Mouse (Mus musculus): Measurements from ENCODE around the gene Cpne9. TPM values are rescaled to one million over a fixed set of nuclear protein-coding genes. Genes with fewer than 3 reads are reported as not detected.
A peak's percentile ranks its signal among the peaks of the same experiment; 100 is the strongest.

Gene Cpne9
- polyA plus RNA-seq, 1 experiment from 2014 or later = 0.02 TPM

GRCm38 (mm10) chr6:113250786-113251185 is 31.3 kb upstream of the Cpne9 start:
- no peak overlapping the region for H3K27ac ChIP-seq (ENCODE audit: low read depth)
- DNase-seq = no peak
- no peak overlapping the region for H3K9ac ChIP-seq (replicated peaks)
- H3K9me3 ChIP-seq (ENCODE audit: low read length) = no peaks in the 10 kb centered on the region
- H3K27me3 ChIP-seq (ENCODE audit: insufficient read depth, low read length) = no peaks in the 10 kb centered on the region
- no peaks in the 10 kb centered on the region for H3K4me1 ChIP-seq (ENCODE audit: insufficient read depth)
- no peak for TF ChIP-seq EP300 (IDR thresholded peaks at IDR 0.05; ENCODE audit: low read depth)
- TF ChIP-seq CTCF (IDR thresholded peaks at IDR 0.05; ENCODE audit: low read depth) = no peak
- WGBS (ENCODE audit: insufficient replicate concordance) = 70% methylated on average over 5 of the region's 5 CpGs
- no peak overlapping the region for H3K4me2 ChIP-seq (ENCODE audit: low read depth, low read length)
- ATAC-seq = no peak
- no peak overlapping the region for H3K4me3 ChIP-seq (ENCODE audit: low read depth, low read length)
- H3K36me3 ChIP-seq (replicated peaks; ENCODE audit: insufficient read depth, low read length) = peaks cover 47% of the 10 kb centered on the region

DNA sequence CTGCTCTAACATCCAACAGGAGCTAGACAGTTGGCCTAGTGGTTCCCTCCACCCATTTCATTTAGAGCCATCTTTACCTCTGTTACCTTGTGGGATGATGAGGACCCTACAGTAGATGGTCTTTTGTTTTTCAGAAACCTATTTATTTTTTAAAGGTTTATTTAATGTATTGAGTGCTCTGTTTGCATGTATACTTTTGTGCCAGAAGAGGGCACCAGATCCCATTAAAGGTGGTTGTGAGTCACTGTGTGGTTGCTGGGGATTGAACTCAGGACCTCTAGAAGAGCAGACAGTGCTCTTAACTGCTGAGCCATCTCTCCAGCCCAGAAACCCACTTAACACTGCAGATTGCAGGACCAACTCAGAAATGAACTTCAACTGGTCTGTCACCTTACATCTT is 30.2 kb upstream of the Cpne9 start:
- ATAC-seq (no peak), DNase-seq (no peak)
- Histone ChIP-seq H3K4me1 (ENCODE audit: insufficient read depth) (no peaks in the 10 kb centered on the region), H3K9me3 (ENCODE audit: low read length) (no peaks in the 10 kb centered on the region), H3K27ac (ENCODE audit: low read depth) (no peak overlapping the region), H3K9ac (replicated peaks) (no peak overlapping the region), H3K27me3 (ENCODE audit: insufficient read depth, low read length) (no peaks in the 10 kb centered on the region), H3K4me3 (ENCODE audit: low read depth, low read length) (no peak overlapping the region), H3K4me2 (ENCODE audit: low read depth, low read length) (no peak overlapping the region), H3K36me3 (replicated peaks; ENCODE audit: insufficient read depth, low read length) (peaks cover 53% of the 10 kb centered on the region)
- TF ChIP-seq CTCF (IDR thresholded peaks at IDR 0.05; ENCODE audit: low read depth) (peak; percentile 30), EP300 (IDR thresholded peaks at IDR 0.05; ENCODE audit: low read depth) (no peak)

DNA sequence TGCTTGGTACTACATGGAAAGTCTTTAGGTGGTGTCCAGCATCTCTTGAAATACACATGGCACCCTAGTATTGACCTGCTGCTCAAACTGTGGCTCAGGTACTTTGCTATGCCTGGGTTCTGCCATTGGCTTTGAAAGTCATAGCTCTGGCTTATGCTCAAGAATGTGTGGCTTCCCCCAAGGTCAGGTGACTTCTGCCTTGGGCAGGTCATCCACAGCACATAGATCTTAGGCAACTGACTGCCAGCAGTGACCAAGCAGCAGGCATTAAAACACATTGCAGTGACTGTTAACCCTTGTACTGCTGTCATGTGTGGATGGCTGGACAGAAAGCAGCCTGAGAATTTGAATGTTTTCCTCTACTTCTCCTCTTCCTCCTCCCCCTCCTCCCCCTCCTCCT is 27.2 kb upstream of the Cpne9 start:
- no peak for ATAC-seq
- H3K9me3 ChIP-seq (ENCODE audit: low read length) = no peaks in the 10 kb centered on the region
- no peaks in the 10 kb centered on the region for H3K4me1 ChIP-seq (ENCODE audit: insufficient read depth)
- H3K36me3 ChIP-seq (replicated peaks; ENCODE audit: insufficient read depth, low read length) = peaks cover 73% of the 10 kb centered on the region
- H3K27ac ChIP-seq (ENCODE audit: low read depth) = no peak overlapping the region
- H3K4me3 ChIP-seq (ENCODE audit: low read depth, low read length) = no peak overlapping the region
- TF ChIP-seq CTCF (IDR thresholded peaks at IDR 0.05; ENCODE audit: low read depth) (no peak), EP300 (IDR thresholded peaks at IDR 0.05; ENCODE audit: low read depth) (no peak)
- no peak overlapping the region for H3K9ac ChIP-seq (replicated peaks)
- DNase-seq = no peak
- no peak overlapping the region for H3K4me2 ChIP-seq (ENCODE audit: low read depth, low read length)
- H3K27me3 ChIP-seq (ENCODE audit: insufficient read depth, low read length) = no peaks in the 10 kb centered on the region

- ATAC-seq = peak; percentile 15; the same call in 1 of the 2 replicates
These were observed 20.8 kb upstream of the Cpne9 start for GRCm38 (mm10) chr6:113261174-113261858.

DNA sequence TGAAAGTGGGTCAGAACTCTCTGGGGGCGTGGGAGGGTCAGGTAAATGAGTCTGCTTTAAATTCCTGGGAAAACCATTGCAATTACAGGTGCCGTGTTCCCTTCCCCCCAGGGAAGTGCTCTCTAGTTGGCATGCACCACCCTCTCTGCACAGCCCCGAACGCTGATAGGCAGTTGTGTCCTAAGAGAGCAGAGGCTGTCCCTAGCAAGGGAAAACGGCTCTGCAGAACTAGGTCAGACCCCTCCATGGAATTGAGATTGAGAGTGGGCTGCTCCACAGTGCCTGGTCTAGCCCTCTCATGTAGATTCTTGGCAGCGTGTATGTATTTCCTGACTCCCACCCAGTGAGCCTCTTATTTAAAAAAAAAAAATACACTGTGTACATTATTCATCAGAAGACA is 18.6 kb upstream of the Cpne9 start:
- Histone ChIP-seq H3K9me3 (ENCODE audit: low read length) (no peaks in the 10 kb centered on the region), H3K27me3 (ENCODE audit: insufficient read depth, low read length) (no peaks in the 10 kb centered on the region), H3K27ac (ENCODE audit: low read depth) (no peak overlapping the region), H3K9ac (replicated peaks) (no peak overlapping the region), H3K4me1 (ENCODE audit: insufficient read depth) (no peaks in the 10 kb centered on the region), H3K36me3 (replicated peaks; ENCODE audit: insufficient read depth, low read length) (peaks cover 79% of the 10 kb centered on the region), H3K4me3 (ENCODE audit: low read depth, low read length) (no peak overlapping the region), H3K4me2 (ENCODE audit: low read depth, low read length) (no peak overlapping the region)
- TF ChIP-seq EP300 (IDR thresholded peaks at IDR 0.05; ENCODE audit: low read depth) = no peak
- no peak for TF ChIP-seq CTCF (IDR thresholded peaks at IDR 0.05; ENCODE audit: low read depth)
- DNase-seq = no peak
- no peak for ATAC-seq
- WGBS (ENCODE audit: insufficient replicate concordance) = 86% methylated on average over 6 of the region's 6 CpGs

More at GRCm38 (mm10) chr6:113261174-113261858, 20.8 kb upstream of the Cpne9 start:
- Histone ChIP-seq H3K4me2 (ENCODE audit: low read depth, low read length) (no peak overlapping the region), H3K36me3 (replicated peaks; ENCODE audit: insufficient read depth, low read length) (peaks cover 75% of the 10 kb centered on the region), H3K9me3 (ENCODE audit: low read length) (no peaks in the 10 kb centered on the region), H3K9ac (replicated peaks) (no peak overlapping the region), H3K27me3 (ENCODE audit: insufficient read depth, low read length) (no peaks in the 10 kb centered on the region), H3K27ac (ENCODE audit: low read depth) (peak overlapping the region; percentile 34; the same call in 1 of the 2 replicates), H3K4me3 (ENCODE audit: low read depth, low read length) (no peak overlapping the region), H3K4me1 (ENCODE audit: insufficient read depth) (no peaks in the 10 kb centered on the region)
- TF ChIP-seq CTCF (IDR thresholded peaks at IDR 0.05; ENCODE audit: low read depth) (peak; percentile 39), EP300 (IDR thresholded peaks at IDR 0.05; ENCODE audit: low read depth) (no peak)
- no peak for DNase-seq
- WGBS (ENCODE audit: insufficient replicate concordance) = 70% methylated on average over 8 of the region's 8 CpGs

- TF ChIP-seq CTCF (IDR thresholded peaks at IDR 0.05; ENCODE audit: low read depth) (no peak), EP300 (IDR thresholded peaks at IDR 0.05; ENCODE audit: low read depth) (no peak)
- H3K4me3 ChIP-seq (ENCODE audit: low read depth, low read length) = no peak overlapping the region
- H3K27me3 ChIP-seq (ENCODE audit: insufficient read depth, low read length) = no peaks in the 10 kb centered on the region
- ATAC-seq = no peak
- H3K9me3 ChIP-seq (ENCODE audit: low read length) = no peaks in the 10 kb centered on the region
- no peaks in the 10 kb centered on the region for H3K4me1 ChIP-seq (ENCODE audit: insufficient read depth)
- H3K9ac ChIP-seq (replicated peaks) = no peak overlapping the region
- peaks cover 80% of the 10 kb centered on the region for H3K36me3 ChIP-seq (replicated peaks; ENCODE audit: insufficient read depth, low read length)
- no peak overlapping the region for H3K27ac ChIP-seq (ENCODE audit: low read depth)
- DNase-seq = no peak
- no peak overlapping the region for H3K4me2 ChIP-seq (ENCODE audit: low read depth, low read length)
- WGBS (ENCODE audit: insufficient replicate concordance) = 87% methylated on average over 8 of the region's 8 CpGs
These were observed 17.7 kb upstream of the Cpne9 start for GRCm38 (mm10) chr6:113264429-113264828.

All from liver, postnatal 0 days (tissue).